Mouse (Mus musculus) cerebellum, adult 11-12 months (tissue): ENCODE measurements around the gene Tmprss7.

Experiments used
- DNase-seq: peaks from one replicate; pipeline ENCODE4 v3.0.0; 2022

Tmprss7 gene

GRCm38 (mm10) chr16:45623230-45623629 lies 70.2 kb downstream of the Tmprss7 start:
- no peak for DNase-seq

DNA sequence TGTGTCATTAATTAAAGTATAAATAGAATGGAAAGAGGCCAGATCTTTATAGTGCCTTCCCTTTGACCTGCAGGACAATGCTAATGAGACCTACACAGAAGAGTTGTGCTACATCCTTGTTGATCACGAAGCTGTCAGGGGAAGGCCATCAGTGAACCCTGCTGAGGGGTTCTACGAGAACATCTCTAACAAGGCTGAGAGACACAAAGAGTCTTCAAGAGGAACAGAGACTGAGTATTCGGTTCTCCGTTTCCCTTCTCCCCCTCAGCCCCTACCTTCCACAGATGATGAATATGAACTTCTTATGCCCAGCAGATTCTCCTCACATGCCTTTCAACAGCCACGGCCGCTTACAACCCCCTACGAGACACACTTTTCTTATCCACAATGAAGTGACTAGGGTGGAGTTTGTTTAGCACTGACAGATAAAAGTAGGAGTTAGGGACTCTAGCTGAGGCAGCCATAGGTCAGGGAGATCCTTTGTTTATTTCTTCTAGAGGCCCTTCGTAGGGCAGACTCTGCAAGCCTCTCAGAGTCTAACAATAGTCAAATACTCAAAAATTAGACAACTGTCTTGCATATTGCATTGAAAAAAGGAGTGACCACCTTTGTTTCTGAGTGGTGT lies 73.6 kb downstream of the Tmprss7 start:
- no peak for DNase-seq

GRCm38 (mm10) chr16:45615944-45616343 lies 77.5 kb downstream of the Tmprss7 start:
- no peak for DNase-seq

GRCm38 (mm10) chr16:45613247-45613646 lies 80.2 kb downstream of the Tmprss7 start:
- DNase-seq: no peak

- DNase-seq: no peak
Measured at GRCm38 (mm10) chr16:45610267-45610666, 83.2 kb downstream of the Tmprss7 start, which contains the start of gene Gcsam. TSS of gene Gcsam (plus strand) at chr16:45610380.

GRCm38 (mm10) chr16:45609300-45609699 lies 84.2 kb downstream of the Tmprss7 start:
- no peak for DNase-seq

- no peak for DNase-seq
Measured at GRCm38 (mm10) chr16:45608481-45608954, 84.9 kb downstream of the Tmprss7 start.
